15 mouse cellular contexts compared by ENCODE assay signal in genomic region chr1:88690601-88691000, GRCm38 (mm10).
"Had no signal": no experiment of that assay in that cellular context is flagged by ENCODE, and none has a peak within 500 bp of the region (broad histone marks: within the 10 kb centered on the region; RNA-seq: fewer than 3 reads in every experiment).

No protein-coding gene starts in this region.

- H3K4me3 ChIP-seq: limb, embryonic 10.5 days; limb, embryonic 13.5 days; liver, embryonic 12.5 days; liver, embryonic 15.5 days; midbrain, embryonic 13.5 days had no signal

- H3K4me1 ChIP-seq: limb, embryonic 13.5 days; liver, embryonic 12.5 days; liver, embryonic 15.5 days; midbrain, embryonic 13.5 days had no signal

- H3K4me2 ChIP-seq: limb, embryonic 13.5 days; liver, embryonic 12.5 days; liver, embryonic 15.5 days; midbrain, embryonic 13.5 days had no signal

- H3K27me3 ChIP-seq: limb, embryonic 13.5 days; liver, embryonic 12.5 days; liver, embryonic 15.5 days; midbrain, embryonic 13.5 days had no signal

- DNase-seq: kidney, adult 2 months; kidney, postnatal 25 days; layer of hippocampus, postnatal 36 days; liver; lung, adult 2 months; thymus, adult 18-20 months; thymus, postnatal 4 days had no signal

- H3K36me3 ChIP-seq: limb, embryonic 10.5 days; limb, embryonic 13.5 days; liver, embryonic 12.5 days; liver, embryonic 15.5 days had no signal

- H3K9ac ChIP-seq: limb, embryonic 13.5 days; liver, embryonic 12.5 days; liver, embryonic 15.5 days; midbrain, embryonic 13.5 days had no signal

- H3K27ac ChIP-seq: kidney, postnatal 0 days; limb, embryonic 10.5 days; limb, embryonic 13.5 days; liver, embryonic 12.5 days; liver, embryonic 15.5 days; macrophage; midbrain, embryonic 13.5 days had no signal

- ATAC-seq: liver, embryonic 12.5 days; lung, postnatal 0 days; midbrain, embryonic 13.5 days had no signal

- H3K9me3 ChIP-seq: limb, embryonic 10.5 days; limb, embryonic 13.5 days; liver, embryonic 12.5 days; liver, embryonic 15.5 days; midbrain, embryonic 13.5 days had no signal
